Mouse (Mus musculus): Measurements from ENCODE around the gene Phlpp1.

DNA sequence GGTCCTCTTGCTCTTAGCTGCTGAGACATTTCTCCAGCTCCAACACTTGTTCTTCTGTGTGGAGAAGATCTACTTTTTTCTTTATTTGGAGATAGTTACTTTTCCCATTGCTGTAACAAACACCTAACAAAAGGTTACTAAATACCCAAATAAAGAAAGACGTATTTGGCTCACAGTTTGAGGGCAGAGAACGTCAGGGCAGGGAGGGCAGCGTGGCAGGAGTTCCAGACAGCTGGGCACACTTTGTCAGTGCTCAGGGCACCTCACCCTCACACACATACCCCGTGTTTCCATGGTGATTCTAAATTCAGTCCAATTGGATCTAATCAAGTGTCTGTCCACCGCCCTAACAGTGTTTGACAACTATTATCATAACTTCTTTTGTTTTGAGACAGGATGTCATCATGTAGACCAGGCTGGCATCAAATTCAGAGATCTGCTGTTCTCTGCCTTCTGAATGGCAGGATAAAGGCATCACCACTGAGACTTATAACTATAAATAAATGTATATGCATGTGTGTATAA lies 1.7 kb upstream of the Phlpp1 start:
- no peak for TF ChIP-seq CTCF (IDR thresholded peaks at IDR 0.05; ENCODE audit: extremely low read depth, insufficient read depth, low read length)
- TF ChIP-seq POLR2A (IDR thresholded peaks at IDR 0.05; ENCODE audit: extremely low read depth, insufficient read depth, low read length), result no peak

All from cortical plate, adult 2 months (tissue).